Mouse (Mus musculus): Measurements from ENCODE around the gene Patj. TPM values are rescaled to one million over a fixed set of nuclear protein-coding genes. Genes with fewer than 3 reads are reported as not detected.
"Not testable (repeated sequence)": the region's sequence is repeated elsewhere in the genome, so short reads cannot be mapped to it uniquely, and the experiment has no call there.

Patj gene
- total RNA-seq (2021), result 10 to 100 TPM; 15.7 to 17.2 TPM

DNA sequence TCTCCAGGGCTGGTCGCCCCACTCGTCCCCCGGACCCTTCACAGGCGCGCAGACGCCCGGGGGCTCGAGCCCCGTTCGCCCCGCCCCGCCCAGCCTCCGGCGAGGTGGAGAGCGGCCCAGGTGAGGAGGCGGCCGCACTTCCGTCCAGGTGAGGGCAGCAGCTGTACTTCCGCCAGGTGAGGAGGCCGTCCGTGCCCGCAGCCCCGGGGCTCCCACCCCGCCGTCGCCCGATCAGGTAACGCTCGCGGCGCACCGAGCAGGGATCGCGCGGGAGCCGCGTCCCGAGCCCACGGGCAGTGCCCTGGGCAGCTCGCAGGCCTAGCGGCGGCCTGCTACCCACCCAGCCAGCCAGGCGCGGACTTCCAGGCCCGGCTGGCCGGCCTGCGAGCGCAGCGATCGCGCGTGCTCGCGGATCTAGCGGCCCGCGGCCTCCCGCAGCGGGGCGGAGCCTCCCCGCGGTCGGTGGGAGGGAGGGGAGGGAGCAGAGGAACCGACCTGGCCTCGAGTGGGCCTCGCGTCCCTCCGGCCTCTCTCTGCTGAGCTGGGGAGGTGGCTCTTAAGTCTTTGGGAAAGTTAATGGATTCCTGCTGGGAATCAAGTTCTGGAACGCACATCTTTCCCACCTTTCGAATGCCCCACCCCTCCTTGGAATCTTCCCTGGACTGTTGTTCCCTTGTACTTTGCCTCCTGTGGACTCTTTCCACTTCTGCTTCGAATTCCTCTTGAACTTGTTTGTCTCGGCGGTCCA lies at the start of gene Patj:
Gene Patj, plus strand, starts transcription at position 96 of the 748 bp plus-strand sequence.
- DNase-seq, result peak; percentile 56 to 67
- intact Hi-C loops (cut with DNase I), result no loop called here

DNA sequence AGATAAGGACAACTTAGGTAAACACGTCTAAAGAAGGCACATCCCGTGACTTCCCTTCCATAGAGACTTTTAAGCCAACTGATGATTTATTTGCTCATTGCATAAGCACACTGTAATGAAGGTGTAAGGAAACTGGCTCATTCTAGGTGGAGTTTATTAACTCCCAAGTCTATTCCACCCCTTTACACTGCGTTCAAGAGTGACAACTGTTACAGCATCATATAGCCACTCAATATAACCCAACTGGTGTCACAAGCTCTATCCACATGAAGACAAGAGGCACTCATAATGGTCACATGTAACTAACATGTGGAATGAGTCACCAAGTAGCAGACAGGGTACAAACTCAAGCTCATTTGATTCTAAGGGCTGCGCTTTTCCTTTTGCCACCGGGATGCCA lies 47.0 kb upstream of the Patj start:
- no peak for DNase-seq
- intact Hi-C loops (cut with DNase I), result no loop called here

DNA sequence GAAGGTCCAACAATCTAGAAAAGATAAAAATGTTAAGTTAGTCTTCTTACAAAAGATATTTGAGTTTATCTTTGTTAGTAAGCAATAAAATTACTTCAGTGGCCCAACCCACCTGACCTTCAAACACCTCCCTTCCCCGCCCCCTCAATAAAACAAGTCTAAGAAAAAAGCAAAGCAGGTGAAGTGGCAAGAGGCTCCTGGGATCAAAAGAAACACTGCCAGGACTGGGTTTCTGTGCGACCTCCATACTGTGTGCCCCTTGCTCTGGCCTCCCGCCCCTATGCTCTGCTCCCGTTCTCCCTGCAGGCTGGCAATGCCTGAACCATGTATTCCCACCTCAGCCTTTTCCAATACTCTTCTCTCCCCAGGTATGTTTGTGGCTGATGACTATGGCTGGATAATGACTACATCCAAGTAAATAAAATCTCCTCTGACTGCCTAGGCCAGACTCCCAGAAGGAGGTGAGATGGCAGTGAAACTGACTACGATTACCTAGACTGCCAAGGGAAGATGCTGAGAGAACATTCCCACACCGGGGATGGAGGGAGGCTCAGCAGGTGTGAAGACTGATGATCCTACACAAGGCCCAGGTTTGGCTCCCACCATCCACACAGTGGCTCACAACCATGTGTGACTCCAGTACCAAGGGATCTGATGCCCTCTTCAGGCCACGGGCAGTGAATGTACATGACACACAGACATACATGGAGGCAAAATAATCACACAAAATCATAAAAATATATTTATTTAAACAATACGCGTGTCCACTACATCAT lies 37.4 kb upstream of the Patj start:
- intact Hi-C loops (cut with DNase I), result no loop called here
- no peak for DNase-seq

DNA sequence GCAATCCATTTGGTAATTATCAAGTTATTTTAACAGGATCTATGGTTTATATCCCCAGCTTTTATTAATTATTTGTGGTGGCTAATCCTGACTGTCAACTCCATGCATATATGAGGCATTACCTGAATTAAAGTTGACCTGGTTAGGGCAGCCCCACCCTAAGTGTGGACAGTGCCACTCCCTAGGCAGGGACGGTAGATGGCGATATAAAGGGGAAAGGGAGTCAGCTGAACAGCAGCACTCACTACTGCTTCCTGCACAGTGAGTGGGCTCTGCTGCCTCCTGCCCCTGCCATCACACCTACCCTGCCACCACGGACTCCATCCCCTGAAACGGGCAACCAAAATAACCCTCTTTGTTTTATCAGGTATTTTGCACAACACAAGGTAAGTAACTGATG lies 20.2 kb upstream of the Patj start:
- intact Hi-C loops (cut with DNase I), result no loop called here
- peak in 1 of 2 experiments; percentile 15 for DNase-seq

DNA sequence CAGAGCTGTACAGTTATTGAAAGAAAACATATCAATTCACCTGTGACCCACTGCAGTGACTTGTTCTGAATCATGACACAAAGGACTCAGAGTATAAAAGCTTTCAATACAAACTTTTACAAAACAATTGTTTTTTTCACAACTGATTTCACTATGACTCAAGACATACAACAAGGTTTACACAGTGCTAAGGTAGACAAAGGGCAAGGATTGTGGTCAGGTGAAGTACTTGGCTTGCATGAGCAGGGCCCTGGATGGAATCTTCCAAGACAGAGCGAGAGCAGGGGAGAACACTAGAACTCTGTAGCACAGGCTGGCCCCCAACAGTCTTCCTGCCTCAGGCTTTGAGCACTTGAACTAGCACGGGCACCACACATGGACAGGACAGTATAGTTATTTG lies 18.6 kb upstream of the Patj start:
- no peak for DNase-seq
- intact Hi-C loops (cut with DNase I), result no loop called here

DNA sequence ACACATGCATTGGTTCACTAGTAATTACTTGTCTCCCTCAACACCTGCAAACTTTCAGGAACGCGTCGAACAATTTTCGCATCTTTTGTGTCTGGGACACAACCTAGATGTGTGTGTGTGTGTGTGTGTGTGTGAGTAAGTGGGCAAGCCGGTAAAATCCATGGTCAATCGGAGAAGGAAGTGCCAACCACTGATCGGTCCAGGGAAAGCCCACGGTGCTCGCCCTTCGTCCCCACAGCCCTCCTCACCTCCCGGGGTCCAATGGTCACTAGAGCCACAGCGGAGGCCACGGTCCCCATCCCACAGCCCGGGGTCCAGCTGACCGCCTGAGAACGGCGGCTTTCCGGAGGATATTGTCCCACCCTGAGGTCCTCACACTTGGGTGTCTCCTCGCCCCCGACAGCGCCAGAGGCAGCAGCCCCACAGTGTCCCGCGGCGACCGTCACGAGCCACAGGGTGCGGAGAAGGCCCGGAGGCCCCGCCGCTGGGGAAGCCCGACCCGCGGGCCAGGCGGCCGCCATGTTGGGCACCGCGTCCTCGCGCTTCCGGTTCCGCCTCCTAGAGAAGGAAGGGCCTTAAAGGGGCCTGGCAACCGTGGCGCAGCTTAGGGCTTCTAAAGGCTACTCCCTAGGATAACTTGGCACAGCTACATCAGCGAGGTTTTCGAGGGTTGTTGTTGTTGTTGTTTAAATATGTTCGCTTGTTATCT lies 12.7 kb upstream of the Patj start, which contains the start of gene Tm2d1:
Gene Tm2d1, minus strand, starts transcription at position 591 of the 709 bp plus-strand sequence.
- intact Hi-C loops (cut with DNase I), result loop anchor here (5.0 kb wide), 1 partner anchor 631 kb away; no protein-coding TSS in a partner anchor
- peak; percentile 87 to 91 for DNase-seq

DNA sequence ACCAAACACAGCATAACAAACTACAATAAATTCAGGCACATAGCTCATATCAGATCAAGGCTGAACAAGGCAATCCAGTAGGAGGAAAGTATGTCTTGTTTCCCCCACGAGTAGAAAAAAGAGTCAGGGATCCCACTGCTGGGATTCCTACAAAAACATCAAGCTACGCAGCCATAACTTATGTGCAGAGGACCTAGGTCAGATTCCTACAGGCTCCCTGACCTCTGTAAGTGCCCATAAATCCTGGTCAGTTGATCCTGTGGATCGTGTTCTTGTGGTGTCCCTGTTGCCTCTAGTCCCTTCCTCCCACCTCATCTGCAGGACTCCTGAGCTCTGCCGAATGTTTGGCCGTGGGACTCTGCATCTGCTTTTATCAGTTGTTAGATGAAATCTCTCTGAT lies 10.5 kb upstream of the Patj start:
- no peak for DNase-seq
- intact Hi-C loops (cut with DNase I), result no loop called here

DNA sequence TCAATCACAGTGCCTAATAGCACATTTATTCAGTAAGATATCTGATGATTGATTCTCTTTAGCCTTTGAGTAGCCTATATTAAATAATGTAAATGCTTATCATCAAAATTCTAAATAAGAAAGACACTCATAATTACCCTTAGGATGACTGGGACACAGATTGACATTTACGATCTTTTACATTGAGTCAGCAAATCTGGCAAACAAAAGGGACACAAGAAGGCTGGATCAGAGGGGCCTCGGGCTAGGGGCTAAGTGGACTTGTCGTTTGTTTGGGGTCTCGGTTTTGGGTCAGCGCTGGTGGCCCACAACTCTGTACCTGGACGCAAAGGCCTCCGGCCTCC lies 267 bp upstream of the Patj start:
- intact Hi-C loops (cut with DNase I), result no loop called here

DNA sequence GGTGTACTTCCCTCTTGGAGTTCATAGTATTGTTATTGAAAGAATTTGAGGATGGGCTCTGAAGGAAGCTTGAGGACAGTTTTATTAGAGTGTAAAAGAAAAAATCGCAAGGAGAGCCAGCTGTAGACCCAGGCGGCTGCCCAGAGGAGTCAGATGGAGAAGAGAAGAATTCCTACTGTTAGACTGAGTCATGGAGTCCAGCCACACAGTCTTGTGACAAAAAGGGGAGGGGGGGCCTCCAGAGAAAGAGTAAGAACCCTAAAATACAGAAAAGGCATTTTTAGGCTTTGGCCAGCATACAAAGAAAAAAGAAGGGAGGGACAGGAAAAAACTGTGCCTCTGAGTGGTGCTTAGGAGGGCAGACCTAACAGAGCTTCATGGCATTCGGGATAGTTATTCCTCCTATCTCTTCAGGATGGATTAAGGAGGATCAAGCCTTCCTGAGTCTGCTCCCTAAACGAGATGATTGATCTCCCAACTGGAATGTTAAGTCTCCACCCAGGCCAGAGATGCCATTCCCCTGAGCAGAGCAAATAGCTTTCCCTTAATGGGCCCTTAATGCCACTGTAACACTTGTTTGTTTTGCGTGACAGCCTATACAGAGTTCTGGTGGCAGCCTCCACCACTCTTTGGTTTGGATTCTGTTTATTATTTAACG lies 5.5 kb downstream of the Patj start:
- intact Hi-C loops (cut with DNase I), result no loop called here
- DNase-seq, result peak in 1 of 2 experiments; percentile 10

More for the DNA sequence above, 267 bp upstream of the Patj start:
- DNase-seq, result no peak

DNA sequence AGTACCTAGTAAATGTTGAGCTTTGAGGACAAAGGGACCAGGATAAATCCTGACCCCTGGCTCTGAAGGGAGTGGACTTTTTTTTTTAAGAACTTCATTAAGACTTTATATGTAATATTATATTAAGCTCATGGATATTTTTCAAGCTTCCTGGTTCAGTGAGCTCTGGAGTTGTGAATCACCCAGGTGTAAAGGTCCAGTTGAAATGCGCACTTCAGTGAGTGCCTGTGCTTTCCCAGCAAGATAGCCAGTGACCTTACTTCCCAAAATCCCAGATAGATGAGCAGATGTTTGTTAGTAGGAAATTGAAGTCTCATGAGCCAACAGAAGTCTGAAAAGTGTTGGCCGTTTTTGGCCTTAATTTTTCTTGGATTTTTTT lies 6.0 kb downstream of the Patj start:
- no peak for DNase-seq
- intact Hi-C loops (cut with DNase I), result no loop called here

DNA sequence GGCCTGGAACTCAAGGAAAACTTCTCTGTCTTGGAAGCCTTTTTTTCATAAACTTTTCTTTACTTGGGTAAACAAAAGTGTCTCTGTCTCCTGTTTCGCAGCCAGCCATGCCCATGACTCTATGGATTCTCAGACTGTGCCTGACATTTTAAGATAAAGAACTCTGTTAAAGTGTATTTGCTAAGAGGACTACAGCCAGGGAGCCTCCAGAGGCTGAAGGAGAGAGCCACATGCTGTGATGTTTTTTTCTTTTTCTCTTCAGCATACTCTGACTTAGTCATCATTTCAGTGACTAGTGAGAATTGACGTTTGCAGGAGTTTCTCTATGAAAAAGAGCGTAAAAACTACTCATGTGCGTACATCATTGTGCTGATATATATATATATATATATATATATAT lies 7.9 kb downstream of the Patj start:
- intact Hi-C loops (cut with DNase I), result no loop called here

DNA sequence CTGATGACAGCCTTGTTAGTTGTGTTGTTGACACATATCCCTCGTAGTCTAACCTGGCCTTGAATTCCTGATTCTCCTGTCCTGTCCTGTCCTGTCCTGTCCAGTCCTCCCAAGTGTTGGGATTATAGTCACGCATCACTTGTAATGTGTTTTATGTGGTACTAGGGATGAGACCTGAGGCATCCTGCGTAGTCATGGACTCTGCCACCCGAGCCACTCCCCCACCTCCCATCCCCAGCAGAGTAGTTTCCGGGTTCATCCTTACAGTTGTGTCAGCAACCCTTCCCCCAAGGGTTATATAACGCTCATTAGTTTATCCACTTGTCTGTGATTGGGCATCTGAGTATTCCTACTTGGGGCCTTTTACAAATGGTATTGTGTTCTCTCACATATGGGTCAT lies 8.8 kb downstream of the Patj start:
- intact Hi-C loops (cut with DNase I), result no loop called here
- DNase-seq, result no peak

More for the DNA sequence above, 7.9 kb downstream of the Patj start:
- no peak for DNase-seq

DNA sequence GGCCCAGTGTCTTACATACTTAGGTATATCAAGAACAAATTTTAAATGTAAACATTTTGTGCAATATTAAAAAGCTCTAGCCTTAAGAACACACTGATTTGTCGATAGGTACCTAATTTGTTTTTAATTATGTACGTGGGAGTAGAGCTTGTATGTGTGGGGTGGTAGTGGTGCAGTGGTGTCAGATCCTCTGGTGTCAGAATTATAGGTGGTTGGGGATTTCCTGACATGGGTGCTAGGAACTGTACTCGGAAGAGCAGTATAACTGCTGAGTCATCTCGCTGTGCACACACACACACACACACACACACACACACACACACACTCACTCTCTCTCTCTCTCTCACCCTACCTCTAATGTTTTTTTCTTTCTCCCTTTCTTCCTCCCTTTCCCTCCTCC lies 12.9 kb downstream of the Patj start:
- intact Hi-C loops (cut with DNase I), result no loop called here
- no peak for DNase-seq

DNA sequence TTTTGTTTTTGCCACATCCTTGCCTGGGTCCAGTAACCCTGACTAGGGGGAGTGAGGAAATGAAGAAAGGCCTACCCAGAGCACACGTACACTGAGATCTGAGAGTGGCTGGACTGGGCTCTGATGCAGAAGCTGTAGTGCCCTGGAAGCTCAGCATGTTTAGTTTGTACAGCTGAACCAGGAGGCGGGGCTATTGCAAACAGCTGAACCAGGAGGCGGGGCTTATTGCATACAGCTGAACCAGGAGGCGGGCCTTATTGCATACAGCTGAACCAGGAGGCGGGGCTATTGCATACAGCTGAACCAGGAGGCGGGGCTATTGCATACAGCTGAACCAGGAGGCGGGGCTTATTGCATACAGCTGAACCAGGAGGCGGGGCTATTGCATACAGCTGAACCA lies 19.6 kb downstream of the Patj start:
- DNase-seq; intact Hi-C loops (cut with DNase I): not testable (repeated sequence)

DNA sequence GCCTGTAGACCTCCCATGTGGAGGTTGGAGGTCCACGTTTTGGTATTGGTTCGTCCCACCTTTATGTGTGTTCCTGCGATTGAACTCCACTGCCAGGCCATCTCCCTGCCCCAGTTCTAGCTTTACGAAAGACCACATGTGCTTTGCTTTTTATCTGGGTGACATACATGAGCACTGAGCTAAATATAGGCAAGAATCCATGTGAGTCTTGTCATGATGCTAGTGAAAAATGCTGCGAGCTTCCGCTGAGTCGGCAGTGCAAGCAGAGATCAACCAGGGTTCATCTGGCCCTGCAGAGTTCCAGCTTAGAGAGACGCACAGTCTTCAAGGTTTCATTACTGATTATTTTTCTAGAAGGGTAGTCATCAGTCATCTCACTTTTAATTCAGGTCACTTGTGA lies 32.8 kb downstream of the Patj start:
- peak; percentile 56 for DNase-seq
- intact Hi-C loops (cut with DNase I), result no loop called here

DNA sequence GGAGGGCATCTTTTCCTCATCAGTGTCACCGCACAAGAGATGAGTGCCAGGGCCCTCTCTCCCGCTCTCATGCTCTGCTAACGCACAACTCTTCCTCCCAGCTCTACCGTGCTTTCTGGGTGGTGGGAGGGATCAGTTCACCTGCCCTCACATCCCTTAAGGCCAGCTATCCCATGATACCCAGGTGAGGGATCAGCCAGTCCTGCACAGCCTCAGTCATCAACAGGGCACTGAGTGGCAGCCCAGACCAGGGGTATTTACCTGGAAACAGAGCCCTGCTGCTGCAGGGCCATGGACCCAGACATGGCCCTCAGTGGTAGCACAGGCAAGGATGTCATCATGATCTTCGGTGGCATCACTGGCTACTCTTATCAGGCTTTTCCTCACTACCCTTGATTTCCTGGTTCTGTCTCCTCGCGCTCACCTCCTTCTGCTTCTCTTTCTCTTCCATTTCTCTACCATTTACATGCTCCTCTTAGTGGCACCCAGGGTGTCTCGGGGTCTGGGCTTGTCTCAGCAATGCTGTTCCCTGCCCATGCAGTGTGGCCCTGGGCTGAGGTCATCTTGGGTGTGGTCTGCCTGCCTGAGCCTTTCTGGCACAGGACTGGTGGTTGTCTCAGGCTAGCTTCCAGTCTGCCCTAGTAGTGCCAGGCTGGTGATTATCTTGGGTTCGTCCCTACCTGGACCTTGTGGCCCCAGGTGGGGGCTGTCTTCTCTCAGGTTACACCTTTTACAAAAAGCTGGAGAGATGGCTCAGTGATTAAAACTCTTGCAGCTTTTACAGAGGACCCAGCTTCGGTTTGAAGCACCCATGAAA lies 40.3 kb downstream of the Patj start:
- intact Hi-C loops (cut with DNase I), result no loop called here
- no peak for DNase-seq

DNA sequence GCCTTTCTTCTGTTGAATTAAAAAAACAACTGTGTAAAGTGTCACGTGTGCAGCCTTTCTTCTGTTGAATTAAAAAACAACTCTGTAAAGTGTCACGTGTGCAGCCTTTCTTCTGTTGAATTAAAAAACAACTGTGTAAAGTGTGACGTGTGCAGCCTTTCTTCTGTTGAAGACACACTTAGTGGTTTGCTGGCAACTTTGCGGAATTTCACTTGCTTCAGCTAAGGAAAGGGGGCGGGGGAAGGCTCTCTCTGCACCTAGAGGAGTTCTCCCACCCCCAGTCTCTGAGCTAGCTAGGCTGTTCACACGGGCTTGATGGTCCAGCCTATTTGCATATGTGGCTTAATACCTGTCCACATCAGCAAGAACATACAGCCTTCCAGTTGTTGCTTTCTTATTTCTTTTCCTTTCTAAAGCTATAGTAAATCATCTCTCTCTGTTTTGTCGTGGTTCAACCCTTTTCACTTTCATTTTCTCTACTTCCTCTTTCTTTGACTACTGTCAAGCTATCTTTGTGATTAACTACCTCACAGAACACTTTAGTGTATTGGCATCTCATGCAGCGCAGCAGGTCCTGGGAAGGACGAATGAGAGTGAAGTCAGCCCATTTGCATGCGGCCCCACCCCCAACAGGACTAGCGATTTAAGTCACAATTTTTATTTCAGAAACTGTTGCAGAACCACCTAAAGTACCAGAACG lies 41.2 kb downstream of the Patj start:
- intact Hi-C loops (cut with DNase I), result no loop called here
- DNase-seq, result peak in 1 of 2 experiments; percentile 36

DNA sequence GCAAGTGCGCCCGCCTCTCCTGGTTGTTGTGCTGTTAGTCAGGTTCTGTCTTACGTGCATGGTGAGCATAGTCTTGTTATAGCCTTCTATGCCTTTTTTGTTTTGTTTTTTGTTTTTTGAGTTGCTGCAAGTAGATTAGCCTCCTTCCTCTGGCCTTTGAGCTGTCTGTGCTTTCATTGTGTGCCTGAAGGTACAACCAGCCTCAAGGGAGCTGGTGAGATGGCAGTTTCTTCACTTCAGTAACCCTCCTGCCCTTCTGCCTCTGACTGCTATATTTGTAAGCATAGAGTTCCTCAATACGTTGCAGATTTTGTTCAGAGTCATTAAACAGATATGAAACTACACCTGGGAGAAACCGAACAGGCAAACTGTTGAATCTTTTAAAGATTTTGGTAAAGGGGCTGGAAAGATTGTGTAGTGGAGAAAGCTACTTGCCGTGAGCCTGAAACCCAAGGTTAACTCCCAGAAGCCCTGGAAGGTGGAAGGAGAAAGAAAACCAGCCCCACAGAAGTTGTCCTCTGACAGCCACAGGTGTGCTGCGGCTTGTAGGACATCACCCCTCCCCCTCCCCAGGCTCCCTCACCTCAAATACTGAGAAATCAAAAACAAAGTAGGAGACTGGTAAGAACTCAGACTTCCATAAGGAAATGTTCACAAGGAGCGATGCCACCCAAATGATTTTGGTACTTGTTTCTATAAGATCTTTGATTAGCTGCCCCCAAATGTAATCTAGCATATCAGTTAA lies 43.8 kb downstream of the Patj start:
- DNase-seq, result no peak
- intact Hi-C loops (cut with DNase I), result loop anchor here (5.0 to 10.0 kb wide), 3 partner anchors 872 to 1735 kb away; no protein-coding TSS in a partner anchor

DNA sequence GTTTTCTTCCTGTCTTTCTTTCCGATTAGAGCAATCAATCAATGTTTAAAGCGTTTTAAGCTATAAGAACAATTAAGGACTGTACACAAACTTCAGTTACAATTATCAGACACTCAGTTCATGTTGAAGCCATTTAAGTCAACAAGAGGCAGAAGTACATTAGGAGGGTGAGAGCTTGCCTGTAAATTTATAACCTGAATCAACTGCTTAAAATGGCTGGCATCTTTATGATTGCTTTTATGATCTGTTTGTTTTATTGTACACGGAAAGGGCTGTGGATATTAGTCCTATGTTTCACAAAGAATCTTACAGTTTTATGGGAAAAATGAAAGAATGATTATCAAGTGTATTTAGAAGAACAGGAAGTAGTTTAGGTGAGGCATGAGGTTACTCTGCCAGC lies 45.7 kb downstream of the Patj start:
- intact Hi-C loops (cut with DNase I), result loop anchor here (5.0 to 10.0 kb wide), 3 partner anchors 874 to 1736 kb away; no protein-coding TSS in a partner anchor
- DNase-seq, result no peak

All from heart, postnatal 10 days (tissue).